In genomic region chr2:30846723-30847122, GRCm38 (mm10) we compare ENCODE assay signal across 15 mouse cellular contexts. TPM values are rescaled to one million over a fixed set of nuclear protein-coding genes. Genes with fewer than 3 reads are reported as not detected.
DNase-seq lines count a peak whose midpoint lies in the region; ATAC-seq and TF ChIP-seq lines count a peak whose summit lies in the region.
"Had no signal": no experiment of that assay in that cellular context is flagged by ENCODE, and none has a peak within 500 bp of the region (broad histone marks: within the 10 kb centered on the region; RNA-seq: fewer than 3 reads in every experiment).

No protein-coding gene starts in this region.

- no peak overlapping the region for H3K9ac ChIP-seq in heart, adult 2 months (ENCODE audit: low read depth, low read length)
- H3K9ac ChIP-seq in kidney, embryonic 15.5 days: no peak overlapping the region
- H3K9ac ChIP-seq in hindbrain, embryonic 13.5 days: no peak overlapping the region
- H3K9ac ChIP-seq: hindbrain, embryonic 15.5 days; liver, postnatal 0 days; midbrain, embryonic 15.5 days had no signal

- no peak overlapping the region for H3K4me3 ChIP-seq in heart, adult 2 months
- H3K4me3 ChIP-seq in kidney, embryonic 15.5 days (replicated peaks): no peak overlapping the region
- peak overlapping the region; percentile 88 for H3K4me3 ChIP-seq in embryonic facial prominence, embryonic 10.5 days
- no peak overlapping the region for H3K4me3 ChIP-seq in hindbrain, embryonic 13.5 days
- H3K4me3 ChIP-seq: erythroblast, embryonic 14.5 days; hindbrain, embryonic 15.5 days; midbrain, embryonic 15.5 days had no signal

- no peak for TF ChIP-seq EP300 in heart, adult 2 months (IDR thresholded peaks at IDR 0.05; ENCODE audit: insufficient read depth, low read depth, low read length)

- peaks cover 1% of the 10 kb centered on the region; the same call in 1 of the 2 replicates for H3K4me1 ChIP-seq in heart, adult 2 months (ENCODE audit: control insufficient read depth, insufficient read depth, low read length)
- peaks cover 36% of the 10 kb centered on the region for H3K4me1 ChIP-seq in kidney, embryonic 15.5 days
- peaks cover 83% of the 10 kb centered on the region for H3K4me1 ChIP-seq in embryonic facial prominence, embryonic 10.5 days
- peaks cover 18% of the 10 kb centered on the region for H3K4me1 ChIP-seq in hindbrain, embryonic 13.5 days (replicated peaks)

- no peak for ATAC-seq in kidney, embryonic 15.5 days (replicated peaks; ENCODE audit: low FRiP score)
- ATAC-seq in hindbrain, embryonic 13.5 days (ENCODE audit: low FRiP score): no peak
- ATAC-seq: liver, postnatal 0 days; midbrain, embryonic 15.5 days had no signal

- no peaks in the 10 kb centered on the region for H3K9me3 ChIP-seq in kidney, embryonic 15.5 days (replicated peaks)
- no peaks in the 10 kb centered on the region for H3K9me3 ChIP-seq in embryonic facial prominence, embryonic 10.5 days
- no peaks in the 10 kb centered on the region for H3K9me3 ChIP-seq in hindbrain, embryonic 13.5 days
- H3K9me3 ChIP-seq: hindbrain, embryonic 15.5 days; midbrain, embryonic 15.5 days had no signal

- TF ChIP-seq CTCF in heart, adult 2 months (IDR thresholded peaks at IDR 0.05): no peak

- H3K79me2 ChIP-seq in heart, adult 2 months (replicated peaks; ENCODE audit: control insufficient read depth, insufficient read depth, low read length): no peaks in the 10 kb centered on the region

- intact Hi-C loops in heart, adult 2 months (cut with DNase I): no loop called here
- intact Hi-C loops in left cerebral cortex, postnatal 4 days (cut with DNase I): no loop called here

- H3K27ac ChIP-seq in heart, adult 2 months: no peak overlapping the region
- H3K27ac ChIP-seq in kidney, embryonic 15.5 days: no peak overlapping the region
- peak overlapping the region; percentile 96 for H3K27ac ChIP-seq in embryonic facial prominence, embryonic 10.5 days (replicated peaks)
- H3K27ac ChIP-seq in hindbrain, embryonic 13.5 days: no peak overlapping the region
- H3K27ac ChIP-seq: hindbrain, embryonic 15.5 days; midbrain, embryonic 15.5 days had no signal

- no peak for TF ChIP-seq POLR2A in heart, adult 2 months (IDR thresholded peaks at IDR 0.05; ENCODE audit: insufficient read depth, low read depth, low read length)

- H3K4me2 ChIP-seq in kidney, embryonic 15.5 days: peak overlapping the region; percentile 95
- peak overlapping the region; percentile 17; the same call in 1 of the 2 replicates for H3K4me2 ChIP-seq in hindbrain, embryonic 13.5 days
- H3K4me2 ChIP-seq: midbrain, embryonic 15.5 days had no signal

- 47% methylated on average over 6 of the region's 6 CpGs for WGBS in heart, adult 2 months
- WGBS in kidney, embryonic 15.5 days: 17% methylated on average over 6 of the region's 6 CpGs
- 25% methylated on average over 6 of the region's 6 CpGs for WGBS in embryonic facial prominence, embryonic 10.5 days
- 27% methylated on average over 6 of the region's 6 CpGs for WGBS in hindbrain, embryonic 13.5 days

- H3K36me3 ChIP-seq in heart, adult 2 months (ENCODE audit: control insufficient read depth, insufficient read depth, low read length): no peaks in the 10 kb centered on the region
- H3K36me3 ChIP-seq in kidney, embryonic 15.5 days: no peaks in the 10 kb centered on the region
- peaks cover 19% of the 10 kb centered on the region for H3K36me3 ChIP-seq in embryonic facial prominence, embryonic 10.5 days (replicated peaks)
- H3K36me3 ChIP-seq in hindbrain, embryonic 13.5 days: no peaks in the 10 kb centered on the region
- H3K36me3 ChIP-seq: hindbrain, embryonic 15.5 days; midbrain, embryonic 15.5 days had no signal

- DNase-seq in heart, adult 11 months: peak; percentile 84
- no peak for DNase-seq in heart, adult 2 months
- no peak for DNase-seq in kidney, postnatal 4 days
- DNase-seq in embryonic facial prominence, embryonic 10.5 days (ENCODE audit: low spot score): no peak
- DNase-seq in left cerebral cortex, postnatal 4 days: no peak
- DNase-seq: cerebellum, adult 9-10 months; kidney, postnatal 14 days; liver, postnatal 0 days; right cerebral cortex, postnatal 14 days; thymus, postnatal 36 days had no signal

- no peaks in the 10 kb centered on the region; the same call in 1 of the 2 replicates for H3K27me3 ChIP-seq in heart, adult 2 months (ENCODE audit: control insufficient read depth, insufficient read depth, low read length)
- H3K27me3 ChIP-seq in kidney, embryonic 15.5 days: peaks cover 27% of the 10 kb centered on the region
- H3K27me3 ChIP-seq in embryonic facial prominence, embryonic 10.5 days (replicated peaks; ENCODE audit: low read depth, poor library complexity, severe bottlenecking): peaks cover 38% of the 10 kb centered on the region
- peaks cover 50% of the 10 kb centered on the region for H3K27me3 ChIP-seq in hindbrain, embryonic 13.5 days

RNA-seq across cellular contexts. Expression of gene Prrx2, which starts 12.0 kb away (rescaled TPM):
- total RNA-seq in heart, adult 2 months (2021): under 1 TPM; 0.75 to 0.84 TPM
- polyA plus RNA-seq in heart, adult 2 months (2012; rRNA removed): 1.6 and 2.4 TPM in 2 replicates
- polyA plus RNA-seq in kidney, embryonic 15.5 days (2015; fragmentation: Nextera tagmentation; extraction: Ambion mirVana): 10.6 and 10.9 TPM in 2 replicates
- 87.6 and 94.6 TPM in 2 replicates for polyA plus RNA-seq in embryonic facial prominence, embryonic 10.5 days (2016; fragmentation: Nextera tagmentation; extraction: Ambion mirVana)
- polyA plus RNA-seq in hindbrain, embryonic 13.5 days (2015; fragmentation: Nextera tagmentation; extraction: Ambion mirVana): 3.0 and 3.8 TPM in 2 replicates
- total RNA-seq in left cerebral cortex, postnatal 4 days (2021): 1 to 10 TPM; 2.5 to 3.7 TPM
- polyA plus RNA-seq: erythroblast, embryonic 14.5 days had no signal

RNA-seq across cellular contexts. Expression of gene Asb6, which starts 16.6 kb away (rescaled TPM):
- 1 to 10 TPM; 7.8 to 8.1 TPM for total RNA-seq in heart, adult 2 months (2021)
- 12.8 and 13.6 TPM in 2 replicates for polyA plus RNA-seq in heart, adult 2 months (2012; rRNA removed)
- 35.5 and 38.3 TPM in 2 replicates for polyA plus RNA-seq in kidney, embryonic 15.5 days (2015; fragmentation: Nextera tagmentation; extraction: Ambion mirVana)
- polyA plus RNA-seq in embryonic facial prominence, embryonic 10.5 days (2016; fragmentation: Nextera tagmentation; extraction: Ambion mirVana): 53.9 and 56.0 TPM in 2 replicates
- polyA plus RNA-seq in hindbrain, embryonic 13.5 days (2015; fragmentation: Nextera tagmentation; extraction: Ambion mirVana): 38.3 and 41.0 TPM in 2 replicates
- total RNA-seq in left cerebral cortex, postnatal 4 days (2021): 10 to 100 TPM; 29.2 to 33.2 TPM

RNA-seq across cellular contexts. Expression of gene Ntmt1, which starts 39.1 kb away (rescaled TPM):
- total RNA-seq in heart, adult 2 months (2021): 10 to 100 TPM; 22.0 to 27.3 TPM
- 27.4 and 30.2 TPM in 2 replicates for polyA plus RNA-seq in heart, adult 2 months (2012; rRNA removed)
- 82.6 and 96.6 TPM in 2 replicates for polyA plus RNA-seq in kidney, embryonic 15.5 days (2015; fragmentation: Nextera tagmentation; extraction: Ambion mirVana)
- 134 and 135 TPM in 2 replicates for polyA plus RNA-seq in embryonic facial prominence, embryonic 10.5 days (2016; fragmentation: Nextera tagmentation; extraction: Ambion mirVana)
- 108 and 115 TPM in 2 replicates for polyA plus RNA-seq in hindbrain, embryonic 13.5 days (2015; fragmentation: Nextera tagmentation; extraction: Ambion mirVana)
- total RNA-seq in left cerebral cortex, postnatal 4 days (2021): 10 to 100 TPM; 55.6 to 58.9 TPM

RNA-seq across cellular contexts. Expression of gene 1700001O22Rik, which starts 43.3 kb away (rescaled TPM):
- 1 to 10 TPM in 1 of 2 experiments, under 1 TPM in 1; 0.52 to 1.3 TPM for total RNA-seq in heart, adult 2 months (2021)
- 0.73 and 1.1 TPM in 2 replicates for polyA plus RNA-seq in heart, adult 2 months (2012; rRNA removed)
- 3.5 TPM in 2 replicates for polyA plus RNA-seq in kidney, embryonic 15.5 days (2015; fragmentation: Nextera tagmentation; extraction: Ambion mirVana)
- 2.4 and 3.1 TPM in 2 replicates for polyA plus RNA-seq in embryonic facial prominence, embryonic 10.5 days (2016; fragmentation: Nextera tagmentation; extraction: Ambion mirVana)
- polyA plus RNA-seq in hindbrain, embryonic 13.5 days (2015; fragmentation: Nextera tagmentation; extraction: Ambion mirVana): 1.7 and 2.4 TPM in 2 replicates
- total RNA-seq in left cerebral cortex, postnatal 4 days (2021): 1 to 10 TPM; 2.1 to 2.5 TPM
- polyA plus RNA-seq: erythroblast, embryonic 14.5 days; liver, postnatal 0 days had no signal
